Mouse (Mus musculus) urinary bladder, postnatal 14 days (tissue): ENCODE results near the gene Tpi1.
"Not testable (repeated sequence)": the region's sequence is repeated elsewhere in the genome, so short reads cannot be mapped to it uniquely, and the experiment has no call there.

Experiments used
- DNase-seq: peaks from one replicate; pipeline ENCODE4 v3.0.0; 2021; ENCODE audit warnings: low spot score

The Tpi1 gene

GRCm38 (mm10) chr6:124809052-124809774 is 4.9 kb downstream of the Tpi1 start:
- peak; percentile 85 for DNase-seq

GRCm38 (mm10) chr6:124808358-124809012 is 5.6 kb downstream of the Tpi1 start, which contains the start of gene Spsb2:
Gene Spsb2, plus strand, starts transcription at chr6:124808661.
- DNase-seq, result peak; percentile 82

- no peak for DNase-seq
Measured at GRCm38 (mm10) chr6:124807986-124808357, 6.1 kb downstream of the Tpi1 start.

GRCm38 (mm10) chr6:124807366-124807765 is 6.7 kb downstream of the Tpi1 start:
- no peak for DNase-seq

GRCm38 (mm10) chr6:124806446-124807140 is 7.5 kb downstream of the Tpi1 start:
- no peak for DNase-seq

- peak; percentile 97 for DNase-seq
Measured at GRCm38 (mm10) chr6:124805341-124806321, 8.5 kb downstream of the Tpi1 start.

- DNase-seq, result no peak
Measured at GRCm38 (mm10) chr6:124804341-124804740, 9.8 kb downstream of the Tpi1 start.

- DNase-seq, result not testable (repeated sequence)
Measured at GRCm38 (mm10) chr6:124803691-124804090, 10.4 kb downstream of the Tpi1 start.

- no peak for DNase-seq
Measured at GRCm38 (mm10) chr6:124803061-124803460, 11.0 kb downstream of the Tpi1 start.

GRCm38 (mm10) chr6:124802400-124802799 is 11.7 kb downstream of the Tpi1 start:
- not testable (repeated sequence) for DNase-seq

- DNase-seq, result no peak
Measured at GRCm38 (mm10) chr6:124796200-124796599, 17.9 kb downstream of the Tpi1 start.

- DNase-seq, result no peak
Measured at GRCm38 (mm10) chr6:124795781-124796180, 18.3 kb downstream of the Tpi1 start.

- no peak for DNase-seq
Measured at GRCm38 (mm10) chr6:124791911-124792310, 22.2 kb downstream of the Tpi1 start.

GRCm38 (mm10) chr6:124790121-124790520 is 24.0 kb downstream of the Tpi1 start:
- DNase-seq, result no peak

GRCm38 (mm10) chr6:124789519-124789918 is 24.6 kb downstream of the Tpi1 start:
- no peak for DNase-seq

GRCm38 (mm10) chr6:124787722-124788121 is 26.4 kb downstream of the Tpi1 start:
- no peak for DNase-seq

- DNase-seq, result no peak
Measured at GRCm38 (mm10) chr6:124786756-124787420, 27.2 kb downstream of the Tpi1 start.

GRCm38 (mm10) chr6:124782436-124782835 is 31.7 kb downstream of the Tpi1 start:
- DNase-seq, result no peak

- DNase-seq, result no peak
Measured at GRCm38 (mm10) chr6:124780917-124781316, 33.2 kb downstream of the Tpi1 start.

GRCm38 (mm10) chr6:124779984-124780416 is 34.1 kb downstream of the Tpi1 start:
- no peak for DNase-seq
